Mouse (Mus musculus): ENCODE data around the gene Nfe2l3.

Gene Nfe2l3

GRCm38 (mm10) chr6:51423466-51424122, 8.9 kb upstream of the Nfe2l3 start:
- ChIA-PET CTCF (interaction anchor here in 1 of 4 experiments (1.6 kb wide), 1 partner anchor 40 kb away, joined by 4 read pairs; no protein-coding TSS in a partner anchor), POLR2A (interaction anchor here in 3 of 4 experiments (0.5 to 2.7 kb wide), 14 partner anchors 9 to 182 kb away, joined by 3 to 13 read pairs (median 4); partner anchors contain the start of genes Nfe2l3 (in 2 of the 3), Cbx3 (in 1 of the 3) and Hnrnpa2b1 (in 1 of the 3))

- CTCF ChIA-PET: interaction anchor here in 1 of 4 experiments (1.6 kb wide), 1 partner anchor 41 kb away, joined by 4 read pairs; no protein-coding TSS in a partner anchor
- POLR2A ChIA-PET: interaction anchor here in 2 of 4 experiments (0.5 to 2.7 kb wide), 8 partner anchors 8 to 183 kb away, joined by 3 to 13 read pairs (median 4); partner anchors contain the start of gene Nfe2l3 (in 2 of the 2)
Observed at GRCm38 (mm10) chr6:51424537-51424936, 7.9 kb upstream of the Nfe2l3 start.

GRCm38 (mm10) chr6:51434270-51434669, 1.8 kb downstream of the Nfe2l3 start:
- POLR2A ChIA-PET: interaction anchor here (0.5 to 13.1 kb wide), 20 partner anchors 8 to 361 kb away, joined by 3 to 248 read pairs (median 4); partner anchors contain the start of genes Cbx3 (in 2 of the 4) and Hnrnpa2b1 (in 2 of the 4)
- CTCF ChIA-PET: interaction anchor here in 2 of 4 experiments (0.6 to 2.2 kb wide), 2 partner anchors 51 kb away, joined by 6 to 7 read pairs; no protein-coding TSS in a partner anchor

- CTCF ChIA-PET: interaction anchor here in 1 of 4 experiments (0.6 kb wide), 1 partner anchor 40 kb away, joined by 4 read pairs; no protein-coding TSS in a partner anchor
- POLR2A ChIA-PET: interaction anchor here (0.6 to 13.1 kb wide), 11 partner anchors 14 to 1262 kb away, joined by 3 to 248 read pairs (median 4); partner anchors contain the start of genes Hnrnpa2b1 (in 2 of the 4) and Cbx3 (in 1 of the 4)
Observed at GRCm38 (mm10) chr6:51437665-51438064, 5.2 kb downstream of the Nfe2l3 start.

GRCm38 (mm10) chr6:51438826-51439330, 6.4 kb downstream of the Nfe2l3 start:
- ChIA-PET CTCF (no interaction called here), POLR2A (interaction anchor here in 2 of 4 experiments (1.7 to 13.1 kb wide), 2 partner anchors 26 to 30 kb away, joined by 5 to 248 read pairs; partner anchors contain the start of genes Hnrnpa2b1 (in 2 of the 2) and Cbx3 (in 1 of the 2))

GRCm38 (mm10) chr6:51442191-51442835, 9.8 kb downstream of the Nfe2l3 start:
- POLR2A ChIA-PET: interaction anchor here in 3 of 4 experiments (0.6 to 13.1 kb wide), 27 partner anchors 8 to 730 kb away, joined by 3 to 248 read pairs (median 4); partner anchors contain the start of genes Nfe2l3 (in 3 of the 3), Cbx3 (in 2 of the 3) and Hnrnpa2b1 (in 2 of the 3)
- CTCF ChIA-PET: interaction anchor here (0.5 to 2.4 kb wide), 14 partner anchors 9 to 138 kb away, joined by 3 to 24 read pairs (median 4); partner anchors contain the start of gene Nfe2l3 (in 1 of the 4)

- ChIA-PET CTCF (interaction anchor here (0.7 to 1.6 kb wide), 4 partner anchors 69 to 246 kb away, joined by 3 to 10 read pairs (median 5); no protein-coding TSS in a partner anchor), POLR2A (interaction anchor here in 3 of 4 experiments (0.8 to 5.5 kb wide), 25 partner anchors 8 to 89 kb away, joined by 3 to 71 read pairs (median 4); partner anchors contain the start of genes Hnrnpa2b1 (in 3 of the 3), Cbx3 (in 2 of the 3) and Nfe2l3 (in 1 of the 3))
Observed at GRCm38 (mm10) chr6:51452927-51453503, 20.5 kb downstream of the Nfe2l3 start.

GRCm38 (mm10) chr6:51454949-51455348, 22.5 kb downstream of the Nfe2l3 start:
- POLR2A ChIA-PET: interaction anchor here in 3 of 4 experiments (0.8 to 5.5 kb wide), 10 partner anchors 8 to 56 kb away, joined by 3 to 71 read pairs (median 6); partner anchors contain the start of genes Cbx3 (in 2 of the 3), Hnrnpa2b1 (in 2 of the 3) and Nfe2l3 (in 1 of the 3)
- CTCF ChIA-PET: no interaction called here

GRCm38 (mm10) chr6:51456198-51456597, 23.7 kb downstream of the Nfe2l3 start:
- ChIA-PET CTCF (interaction anchor here in 1 of 4 experiments (0.7 kb wide), 1 partner anchor 66 kb away, joined by 11 read pairs; no protein-coding TSS in a partner anchor), POLR2A (interaction anchor here in 3 of 4 experiments (0.8 to 17.3 kb wide), 7 partner anchors 14 to 88 kb away, joined by 3 to 383 read pairs (median 138); partner anchors contain the start of genes Cbx3 (in 3 of the 3), Hnrnpa2b1 (in 3 of the 3) and Nfe2l3 (in 1 of the 3))

GRCm38 (mm10) chr6:51457283-51457682, 24.8 kb downstream of the Nfe2l3 start:
- CTCF ChIA-PET: no interaction called here
- POLR2A ChIA-PET: interaction anchor here (0.7 to 17.3 kb wide), 14 partner anchors 11 to 87 kb away, joined by 3 to 383 read pairs (median 4); partner anchors contain the start of genes Hnrnpa2b1 (in 4 of the 4), Cbx3 (in 3 of the 4) and Nfe2l3 (in 1 of the 4)

- ChIA-PET CTCF (interaction anchor here in 2 of 4 experiments (0.5 to 1.4 kb wide), 3 partner anchors 8 to 74 kb away, joined by 3 to 6 read pairs (median 4); no protein-coding TSS in a partner anchor), POLR2A (interaction anchor here (0.8 to 17.3 kb wide), 22 partner anchors 11 to 87 kb away, joined by 3 to 383 read pairs (median 6); partner anchors contain the start of genes Cbx3 (in 4 of the 4), Hnrnpa2b1 (in 4 of the 4) and Nfe2l3 (in 1 of the 4))
Observed at GRCm38 (mm10) chr6:51457770-51458387, 25.4 kb downstream of the Nfe2l3 start.

GRCm38 (mm10) chr6:51458925-51459312, 26.4 kb downstream of the Nfe2l3 start:
- CTCF ChIA-PET: interaction anchor here in 3 of 4 experiments (0.6 to 1.9 kb wide), 7 partner anchors 17 to 121 kb away, joined by 3 to 7 read pairs (median 5); no protein-coding TSS in a partner anchor
- POLR2A ChIA-PET: interaction anchor here (0.7 to 17.3 kb wide), 56 partner anchors 6 to 646 kb away, joined by 3 to 383 read pairs (median 5); partner anchors contain the start of genes Cbx3 (in 4 of the 4), Hnrnpa2b1 (in 4 of the 4) and Nfe2l3 (in 1 of the 4)

GRCm38 (mm10) chr6:51459313-51460020, 27.0 kb downstream of the Nfe2l3 start:
- ChIA-PET CTCF (interaction anchor here in 3 of 4 experiments (0.6 to 1.9 kb wide), 11 partner anchors 17 to 762 kb away, joined by 3 to 7 read pairs (median 4); partner anchors contain the start of gene Hoxa7 (in 1 of the 3)), POLR2A (interaction anchor here (0.5 to 17.3 kb wide), 84 partner anchors 7 to 646 kb away, joined by 3 to 383 read pairs (median 4); partner anchors contain the start of genes Cbx3 (in 4 of the 4), Hnrnpa2b1 (in 4 of the 4), Nfe2l3 (in 2 of the 4) and Snx10 (in 1 of the 4))

- ChIA-PET CTCF (interaction anchor here in 3 of 4 experiments (0.7 to 1.9 kb wide), 8 partner anchors 24 to 761 kb away, joined by 3 to 7 read pairs (median 4); partner anchors contain the start of gene Hoxa7 (in 1 of the 3)), POLR2A (interaction anchor here (0.5 to 17.3 kb wide), 80 partner anchors 7 to 645 kb away, joined by 3 to 383 read pairs (median 4); partner anchors contain the start of genes Cbx3 (in 4 of the 4), Hnrnpa2b1 (in 4 of the 4), Nfe2l3 (in 2 of the 4) and Snx10 (in 1 of the 4))
Observed at GRCm38 (mm10) chr6:51460021-51460360, 27.5 kb downstream of the Nfe2l3 start.

GRCm38 (mm10) chr6:51460363-51460762, 27.9 kb downstream of the Nfe2l3 start:
- ChIA-PET CTCF (interaction anchor here in 3 of 4 experiments (0.7 to 1.9 kb wide), 7 partner anchors 24 to 119 kb away, joined by 3 to 7 read pairs (median 5); no protein-coding TSS in a partner anchor), POLR2A (interaction anchor here (0.5 to 17.3 kb wide), 73 partner anchors 8 to 1046 kb away, joined by 3 to 383 read pairs (median 5); partner anchors contain the start of genes Cbx3 (in 4 of the 4), Hnrnpa2b1 (in 4 of the 4) and Nfe2l3 (in 2 of the 4))
